Comparison of ENCODE assay signal across 8 mouse cellular contexts in genomic region chr8:127063551-127064360, GRCm38 (mm10). TPM values are rescaled to one million over a fixed set of nuclear protein-coding genes. Genes with fewer than 3 reads are reported as not detected.
DNase-seq lines count a peak whose midpoint lies in the region; ATAC-seq and TF ChIP-seq lines count a peak whose summit lies in the region.

Pard3 (plus strand) TSS chr8:127063893.

- peak; percentile 91 for ATAC-seq in heart, embryonic 12.5 days (ENCODE audit: insufficient number of reproducible peaks, low FRiP score)
- peak; percentile 82 for ATAC-seq in liver, embryonic 11.5 days (replicated peaks; ENCODE audit: low FRiP score)
- ATAC-seq in neural tube, embryonic 12.5 days (ENCODE audit: low FRiP score, low read depth) = peak; percentile 90

- no peaks in the 10 kb centered on the region for H3K36me3 ChIP-seq in forebrain, embryonic 10.5 days (replicated peaks)
- no peaks in the 10 kb centered on the region for H3K36me3 ChIP-seq in heart, embryonic 12.5 days
- no peaks in the 10 kb centered on the region for H3K36me3 ChIP-seq in liver, embryonic 11.5 days (ENCODE audit: control insufficient read depth, insufficient read depth, low read length)
- H3K36me3 ChIP-seq in neural tube, embryonic 12.5 days = no peaks in the 10 kb centered on the region

- peak within 1 kb of the TSS; percentile 94 for H3K9ac ChIP-seq in heart, embryonic 12.5 days
- H3K9ac ChIP-seq in liver, embryonic 11.5 days (ENCODE audit: low read depth, low read length) = peak within 1 kb of the TSS; percentile 80
- peak within 1 kb of the TSS; percentile 95 for H3K9ac ChIP-seq in neural tube, embryonic 12.5 days

- no peaks in the 10 kb centered on the region for H3K4me1 ChIP-seq in bone marrow, adult 2 months (ENCODE audit: control insufficient read depth, insufficient read depth, low read length)
- peaks cover 52% of the 10 kb centered on the region for H3K4me1 ChIP-seq in forebrain, embryonic 10.5 days
- peaks cover 33% of the 10 kb centered on the region for H3K4me1 ChIP-seq in heart, embryonic 12.5 days (replicated peaks)
- peaks cover 4% of the 10 kb centered on the region for H3K4me1 ChIP-seq in liver, embryonic 11.5 days (replicated peaks; ENCODE audit: control insufficient read depth, insufficient read depth, low read length)
- H3K4me1 ChIP-seq in neural tube, embryonic 12.5 days = peaks cover 28% of the 10 kb centered on the region

- DNase-seq in 3134 (ENCODE audit: extremely low read depth, insufficient read length, low spot score) = peak; percentile 91
- DNase-seq in forebrain, embryonic 10.5 days (ENCODE audit: extremely low spot score, low spot score) = peak; percentile 80
- DNase-seq in kidney, postnatal 10 days = peak; percentile 87
- DNase-seq in liver, embryonic 11.5 days (ENCODE audit: low spot score) = peak; percentile 77
- peak; percentile 35 for DNase-seq in thymus, postnatal 4 days

- peak within 1 kb of the TSS; percentile 31 for H3K4me3 ChIP-seq in bone marrow, adult 2 months (replicated peaks; ENCODE audit: control insufficient read depth, low read depth, low read length)
- peak within 1 kb of the TSS; percentile 97 for H3K4me3 ChIP-seq in forebrain, embryonic 10.5 days
- peak within 1 kb of the TSS; percentile 81 for H3K4me3 ChIP-seq in heart, embryonic 12.5 days
- H3K4me3 ChIP-seq in liver, embryonic 11.5 days (ENCODE audit: low read depth, low read length) = peak within 1 kb of the TSS; percentile 76
- peak within 1 kb of the TSS; percentile 94 for H3K4me3 ChIP-seq in neural tube, embryonic 12.5 days

- H3K27me3 ChIP-seq in forebrain, embryonic 10.5 days (ENCODE audit: poor library complexity, severe bottlenecking) = no peaks in the 10 kb centered on the region
- no peaks in the 10 kb centered on the region for H3K27me3 ChIP-seq in heart, embryonic 12.5 days (replicated peaks)
- H3K27me3 ChIP-seq in liver, embryonic 11.5 days (replicated peaks; ENCODE audit: control insufficient read depth, insufficient read depth, low read length) = peaks cover 41% of the 10 kb centered on the region
- H3K27me3 ChIP-seq in neural tube, embryonic 12.5 days (replicated peaks) = no peaks in the 10 kb centered on the region

- TF ChIP-seq POLR2A in bone marrow, adult 2 months (IDR thresholded peaks at IDR 0.05; ENCODE audit: borderline replicate concordance, control insufficient read depth, low read depth, low read length) = no peak

- peak within 1 kb of the TSS; percentile 69 for H3K4me2 ChIP-seq in heart, embryonic 12.5 days
- H3K4me2 ChIP-seq in liver, embryonic 11.5 days = peak within 1 kb of the TSS; percentile 75
- H3K4me2 ChIP-seq in neural tube, embryonic 12.5 days (replicated peaks) = peak within 1 kb of the TSS; percentile 73

- no peak for TF ChIP-seq CTCF in bone marrow, adult 2 months (IDR thresholded peaks at IDR 0.05; ENCODE audit: control insufficient read depth, insufficient read depth, low read length)

- no peaks in the 10 kb centered on the region for H3K9me3 ChIP-seq in forebrain, embryonic 10.5 days
- H3K9me3 ChIP-seq in heart, embryonic 12.5 days (replicated peaks) = no peaks in the 10 kb centered on the region
- H3K9me3 ChIP-seq in liver, embryonic 11.5 days (ENCODE audit: control insufficient read depth, low read length) = no peaks in the 10 kb centered on the region
- no peaks in the 10 kb centered on the region for H3K9me3 ChIP-seq in neural tube, embryonic 12.5 days

- WGBS in bone marrow, adult 2 months = 2% methylated on average over 98 of the region's 98 CpGs
- under 1% methylated on average over 95 of the region's 98 CpGs for WGBS in forebrain, embryonic 10.5 days
- WGBS in heart, embryonic 12.5 days = under 1% methylated on average over 77 of the region's 98 CpGs
- under 1% methylated on average over 91 of the region's 98 CpGs for WGBS in liver, embryonic 11.5 days
- WGBS in neural tube, embryonic 12.5 days = under 1% methylated on average over 97 of the region's 98 CpGs

- no peak within 1 kb of the TSS; the same call in 1 of the 2 replicates for H3K27ac ChIP-seq in bone marrow, adult 2 months (ENCODE audit: control insufficient read depth, insufficient read depth, low read depth, low read length, poor library complexity)
- peak within 1 kb of the TSS; percentile 99 for H3K27ac ChIP-seq in forebrain, embryonic 10.5 days
- peak within 1 kb of the TSS; percentile 96 for H3K27ac ChIP-seq in heart, embryonic 12.5 days (ENCODE audit: poor library complexity, severe bottlenecking)
- peak within 1 kb of the TSS; percentile 89 for H3K27ac ChIP-seq in liver, embryonic 11.5 days (ENCODE audit: low read depth, low read length)
- peak within 1 kb of the TSS; percentile 92 for H3K27ac ChIP-seq in neural tube, embryonic 12.5 days

RNA-seq across cellular contexts. Expression of gene Pard3, which starts in this region (rescaled TPM):
- 2.3 and 3.8 TPM in 2 replicates for polyA plus RNA-seq in bone marrow, adult 2 months (2011; ENCODE audit: insufficient read depth, insufficient read length, low replicate concordance, missing spikeins)
- 27.3 and 27.4 TPM in 2 replicates for polyA plus RNA-seq in forebrain, embryonic 10.5 days (2016; fragmentation: Nextera tagmentation; extraction: Ambion mirVana)
- polyA plus RNA-seq in heart, embryonic 12.5 days (2016; fragmentation: Nextera tagmentation; extraction: Ambion mirVana) = 26.2 and 30.3 TPM in 2 replicates
- 12.5 and 14.5 TPM in 2 replicates for polyA plus RNA-seq in liver, embryonic 11.5 days (2014; fragmentation: Nextera tagmentation; extraction: Ambion mirVana)
- polyA plus RNA-seq in neural tube, embryonic 12.5 days (2016; fragmentation: Nextera tagmentation; extraction: Ambion mirVana) = 35.7 and 41.1 TPM in 2 replicates

Comparison
In these comparisons a context has a peak if more than half of its experiments do, and no peak if none do; other contexts are left out.
1. DNase-seq: peak in every context shown above with its lines; median percentile 91 in 3134; 87 in kidney, postnatal 10 days; 80 in forebrain, embryonic 10.5 days; 77 in liver, embryonic 11.5 days; 35 in thymus, postnatal 4 days.
2. H3K4me3 ChIP-seq: peak in every context shown above with its lines; median percentile 97 in forebrain, embryonic 10.5 days; 94 in neural tube, embryonic 12.5 days; 81 in heart, embryonic 12.5 days; 76 in liver, embryonic 11.5 days; 31 in bone marrow, adult 2 months.